Mouse (Mus musculus) stomach, postnatal 0 days (tissue): ENCODE data around the gene Adm. TPM values are rescaled to one million over a fixed set of nuclear protein-coding genes. Genes with fewer than 3 reads are reported as not detected.

ENCODE experiments used
- ATAC-seq: fragments of 200-750 bp; cut with Nextera tagmentation; 2 replicates; pipeline ENCODE4 v1.8.0; 2017; ENCODE audit not compliant: low FRiP score, low TSS enrichment
- DNase-seq: peaks from one replicate; pipeline ENCODE4 v3.0.0-alpha.2; 2016; ENCODE audit warnings: low spot score
- H3K27ac ChIP-seq: fragments of 300-500 bp; sonication (generic); replicated peaks from 2 replicates; pipeline ENCODE4 v1.5.1; 2014; ENCODE audit warnings: mild to moderate bottlenecking, control low read depth
- H3K27me3 ChIP-seq: fragments of 300-500 bp; sonication (generic); 2 replicates; pipeline ENCODE4 v1.6.1; 2014; ENCODE audit warnings: low read length; ENCODE audit not compliant: control insufficient read depth, insufficient read depth
- H3K36me3 ChIP-seq: fragments of 300-500 bp; sonication (generic); 2 replicates; pipeline ENCODE4 v1.6.1; 2014; ENCODE audit warnings: low read length, mixed read lengths; ENCODE audit not compliant: control insufficient read depth, insufficient read depth
- H3K4me1 ChIP-seq: fragments of 300-500 bp; sonication (generic); replicated peaks from 2 replicates; pipeline ENCODE4 v1.6.1; 2014; ENCODE audit warnings: antibody characterized with exemption; ENCODE audit not compliant: control insufficient read depth, insufficient read depth
- H3K4me2 ChIP-seq: fragments of 300-500 bp; sonication (generic); replicated peaks from 2 replicates; pipeline ENCODE4 v1.6.1; 2014; ENCODE audit warnings: low read depth, mild to moderate bottlenecking, control low read depth, moderate library complexity
- H3K4me3 ChIP-seq: fragments of 300-500 bp; sonication (generic); 2 replicates; pipeline ENCODE4 v1.5.1; 2014; ENCODE audit warnings: low read depth, low read length, control low read depth
- H3K9ac ChIP-seq: fragments of 300-500 bp; sonication (generic); 2 replicates; pipeline ENCODE4 v1.6.1; 2014; ENCODE audit warnings: mild to moderate bottlenecking, low read length, control low read depth, mixed read lengths
- H3K9me3 ChIP-seq: fragments of 300-500 bp; sonication (generic); 2 replicates; pipeline ENCODE4 v1.6.1; 2016; ENCODE audit warnings: low read length; ENCODE audit not compliant: control insufficient read depth
- CTCF ChIP-seq: IDR thresholded peaks from 2 replicates; pipeline ENCODE4 v1.5.1; 2016; ENCODE audit warnings: antibody characterized with exemption, low read depth, mild to moderate bottlenecking, moderate library complexity
- EP300 ChIP-seq: optimal IDR thresholded peaks from 2 replicates; pipeline ENCODE3; 2016; ENCODE audit warnings: antibody characterized with exemption
- WGBS: fragments of 180-500 bp; shearing (Covaris S2); extraction: QIAGEN DNeasy Blood & Tissue Kit; methylation state at CpG from one replicate; pipeline ENCODE4 v1.1.7; 2014; 5-methylcytosine and 5-hydroxymethylcytosine counted together
- polyA plus RNA-seq: library from polyadenylated mRNA; unstranded; fragments of >200 nt; fragmentation: Nextera tagmentation; extraction: Ambion mirVana; gene quantifications from 2 replicates; pipeline ENCODE4 v1.2.1, GENCODE M21; 2015

Gene Adm
- polyA plus RNA-seq, 1 experiment from 2014 or later = 4.6 TPM

DNA sequence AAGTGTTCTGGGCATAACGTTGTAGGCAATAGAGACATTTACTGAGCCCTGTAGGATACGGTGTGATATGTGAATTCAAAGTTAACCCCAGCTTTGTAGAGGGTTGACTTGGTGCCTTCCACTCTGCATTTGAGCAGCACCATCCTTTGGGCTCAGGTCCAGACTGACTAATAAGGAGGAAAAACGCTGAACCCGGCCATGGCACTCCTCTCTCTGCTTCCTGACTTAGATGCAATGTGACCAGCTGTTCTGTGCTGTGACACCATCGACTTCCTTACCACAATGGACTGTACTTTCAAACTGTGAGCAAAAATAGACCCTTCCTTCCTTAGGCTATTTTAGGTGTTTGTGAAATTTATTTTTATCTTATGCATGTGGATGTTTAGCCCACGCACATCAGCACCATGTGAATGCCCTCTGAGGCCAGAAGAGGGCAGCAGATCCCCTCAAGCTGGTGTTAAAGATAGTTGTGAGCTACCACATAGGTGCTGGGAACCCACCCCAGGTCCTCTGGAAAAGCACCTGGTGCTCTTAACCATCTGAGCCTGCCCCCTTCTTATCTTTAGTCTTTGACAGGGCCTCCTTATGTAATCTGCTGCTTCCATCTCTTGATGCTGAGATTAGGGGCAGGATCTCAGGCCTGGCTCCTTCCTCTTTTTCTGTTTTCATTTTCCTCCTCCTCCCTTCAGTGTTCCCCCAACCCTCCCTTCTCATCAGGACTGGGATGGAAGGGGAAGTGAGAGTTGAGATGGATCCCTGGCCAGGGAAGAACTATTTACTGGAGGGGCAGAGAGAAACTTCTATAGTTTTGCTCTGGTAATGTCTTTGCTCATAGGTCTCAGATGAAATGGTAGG is 21.9 kb downstream of the Adm start:
- DNase-seq (no peak), ATAC-seq (no peak; the same call in 1 of the 2 replicates)
- Histone ChIP-seq H3K4me1 (no peaks in the 10 kb centered on the region; the same call in 1 of the 2 replicates), H3K9ac (no peak overlapping the region), H3K27me3 (no peaks in the 10 kb centered on the region), H3K27ac (peak overlapping the region; percentile 73), H3K9me3 (no peaks in the 10 kb centered on the region), H3K4me3 (no peak overlapping the region), H3K4me2 (no peak overlapping the region), H3K36me3 (no peaks in the 10 kb centered on the region)
- WGBS = 67% methylated on average over 6 of the region's 6 CpGs
- no peak for TF ChIP-seq EP300
- TF ChIP-seq CTCF = peak; percentile 45

DNA sequence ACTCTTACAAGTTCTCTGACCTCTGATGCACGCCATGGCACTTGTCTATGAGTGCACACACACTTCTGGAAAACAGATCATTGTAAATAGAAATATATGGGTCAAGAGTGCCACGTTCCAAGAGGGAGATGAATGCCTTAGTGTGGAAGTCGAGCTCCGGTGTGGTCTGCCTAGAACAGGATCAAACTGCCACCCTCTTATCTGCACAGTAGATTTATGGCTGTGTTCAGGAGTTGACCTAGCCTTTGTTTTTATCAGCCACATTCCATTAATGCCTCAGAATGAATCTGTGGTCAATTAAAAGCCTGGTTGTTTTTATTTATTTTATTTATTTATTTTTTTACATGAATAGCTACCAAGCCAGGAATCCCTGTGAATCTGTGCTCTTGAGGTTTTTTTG is 23.0 kb downstream of the Adm start:
- H3K9me3 ChIP-seq = no peaks in the 10 kb centered on the region
- no peaks in the 10 kb centered on the region for H3K36me3 ChIP-seq
- no peak for TF ChIP-seq CTCF
- no peak for TF ChIP-seq EP300
- DNase-seq (no peak), ATAC-seq (no peak)
- 47% methylated on average over 4 of the region's 4 CpGs for WGBS
- no peaks in the 10 kb centered on the region for H3K27me3 ChIP-seq
- no peaks in the 10 kb centered on the region for H3K4me1 ChIP-seq
- H3K4me3 ChIP-seq = no peak overlapping the region
- H3K9ac ChIP-seq = no peak overlapping the region
- no peak overlapping the region for H3K4me2 ChIP-seq
- H3K27ac ChIP-seq = no peak overlapping the region

DNA sequence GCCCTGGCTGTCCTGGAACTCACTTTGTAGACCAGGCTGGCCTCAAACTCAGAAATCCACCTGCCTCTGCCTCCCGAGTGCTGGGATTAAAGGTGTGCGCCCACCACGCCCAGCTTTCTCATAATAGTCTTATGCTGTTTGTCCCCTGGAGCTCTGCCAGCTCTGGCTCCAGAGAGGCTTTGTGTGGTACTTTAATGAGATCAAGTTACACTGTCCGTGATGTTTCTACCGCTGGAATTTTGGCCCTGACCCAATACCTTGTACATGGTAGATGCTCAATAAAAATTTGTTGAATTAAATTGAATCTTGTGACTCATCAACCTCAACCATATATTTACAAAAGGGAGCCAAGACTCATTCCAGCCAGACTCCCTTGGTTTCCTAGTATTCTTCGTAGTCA is 23.6 kb downstream of the Adm start:
- Histone ChIP-seq H3K4me2 (no peak overlapping the region), H3K4me1 (no peaks in the 10 kb centered on the region), H3K36me3 (no peaks in the 10 kb centered on the region), H3K9ac (no peak overlapping the region), H3K27ac (no peak overlapping the region), H3K9me3 (no peaks in the 10 kb centered on the region), H3K27me3 (no peaks in the 10 kb centered on the region), H3K4me3 (no peak overlapping the region)
- 50% methylated on average over 6 of the region's 6 CpGs for WGBS
- ATAC-seq (no peak), DNase-seq (no peak)
- TF ChIP-seq EP300 (no peak), CTCF (no peak)

DNA sequence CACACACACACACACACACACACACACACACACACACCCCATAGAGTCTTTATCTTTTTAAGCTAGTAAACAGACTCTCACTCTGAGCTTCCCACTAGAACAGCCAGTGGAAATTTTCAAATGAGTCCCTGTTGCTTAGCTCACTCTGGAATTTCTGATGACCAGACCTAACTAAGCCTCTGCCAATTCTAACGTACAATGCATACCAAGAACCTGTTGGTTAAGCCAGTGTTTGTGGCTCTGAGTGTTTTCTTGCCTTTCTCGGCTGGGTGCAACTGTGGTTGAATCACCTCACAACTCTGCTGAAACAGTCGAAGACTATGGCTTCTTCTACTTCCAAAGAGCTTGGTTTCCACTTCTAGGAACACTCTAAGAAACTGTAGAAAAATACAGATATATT is 27.8 kb downstream of the Adm start:
- H3K9me3 ChIP-seq = no peaks in the 10 kb centered on the region
- H3K4me3 ChIP-seq = no peak overlapping the region
- ATAC-seq (no peak), DNase-seq (no peak)
- no peak overlapping the region for H3K9ac ChIP-seq
- WGBS = 63% methylated on average over 3 of the region's 3 CpGs
- H3K4me1 ChIP-seq = no peaks in the 10 kb centered on the region
- TF ChIP-seq EP300 = no peak
- TF ChIP-seq CTCF = no peak
- H3K4me2 ChIP-seq = no peak overlapping the region
- H3K36me3 ChIP-seq = no peaks in the 10 kb centered on the region
- H3K27me3 ChIP-seq = no peaks in the 10 kb centered on the region
- H3K27ac ChIP-seq = no peak overlapping the region

GRCm38 (mm10) chr7:110655966-110656365 is 28.5 kb downstream of the Adm start:
- no peak for TF ChIP-seq CTCF
- TF ChIP-seq EP300 = no peak
- Histone ChIP-seq H3K4me2 (no peak overlapping the region), H3K27ac (0 out of 2 replicates have a peak overlapping the region, but pooled peaks have one; percentile 53), H3K36me3 (no peaks in the 10 kb centered on the region), H3K27me3 (no peaks in the 10 kb centered on the region), H3K4me3 (no peak overlapping the region), H3K9me3 (no peaks in the 10 kb centered on the region), H3K9ac (no peak overlapping the region), H3K4me1 (no peaks in the 10 kb centered on the region)
- WGBS = 52% methylated on average over 6 of the region's 6 CpGs
- ATAC-seq (no peak), DNase-seq (no peak)

- no peak overlapping the region for H3K4me2 ChIP-seq
- H3K27ac ChIP-seq = peak overlapping the region; percentile 73
- ATAC-seq (peak; percentile 82), DNase-seq (no peak)
- no peaks in the 10 kb centered on the region for H3K4me1 ChIP-seq
- H3K9me3 ChIP-seq = no peaks in the 10 kb centered on the region
- 29% methylated on average over 3 of the region's 3 CpGs for WGBS
- H3K4me3 ChIP-seq = no peak overlapping the region
- TF ChIP-seq EP300 (no peak), CTCF (no peak)
- no peaks in the 10 kb centered on the region for H3K36me3 ChIP-seq
- H3K9ac ChIP-seq = no peak overlapping the region
- H3K27me3 ChIP-seq = no peaks in the 10 kb centered on the region
Observed at GRCm38 (mm10) chr7:110658378-110658928, 31.0 kb downstream of the Adm start.
